Mouse (Mus musculus) heart, embryonic 16.5 days (tissue): ENCODE measurements around the gene Thrsp. TPM values are rescaled to one million over a fixed set of nuclear protein-coding genes. Genes with fewer than 3 reads are reported as not detected.
"Not testable (repeated sequence)": the region's sequence is repeated elsewhere in the genome, so short reads cannot be mapped to it uniquely, and the experiment has no call there.

ENCODE experiments used
- ATAC-seq: fragments of 200-750 bp; cut with Nextera tagmentation; replicated peaks from 2 replicates; pipeline ENCODE4 v1.8.0; 2017; ENCODE audit warnings: moderate number of reproducible peaks; ENCODE audit not compliant: insufficient read depth, low FRiP score; ENCODE audit errors: extremely low read depth
- H3K27ac ChIP-seq: fragments of 300-500 bp; sonication (generic); 2 replicates; pipeline ENCODE4 v1.5.1; 2014; ENCODE audit warnings: mild to moderate bottlenecking, low read length, control low read depth, moderate library complexity
- H3K27me3 ChIP-seq: fragments of 300-500 bp; sonication (generic); 2 replicates; pipeline ENCODE4 v1.6.1; 2014; ENCODE audit warnings: low read length, mixed read lengths; ENCODE audit not compliant: control insufficient read depth, insufficient read depth
- H3K36me3 ChIP-seq: fragments of 300-500 bp; sonication (generic); 2 replicates; pipeline ENCODE4 v1.6.1; 2014; ENCODE audit not compliant: control insufficient read depth, insufficient read depth
- H3K4me1 ChIP-seq: fragments of 300-500 bp; sonication (generic); 2 replicates; pipeline ENCODE4 v1.6.1; 2014; ENCODE audit warnings: low read length, mixed read lengths; ENCODE audit not compliant: control insufficient read depth, insufficient read depth
- H3K4me2 ChIP-seq: fragments of 300-500 bp; sonication (generic); 2 replicates; pipeline ENCODE4 v1.6.1; 2014; ENCODE audit warnings: low read depth, mild to moderate bottlenecking, control low read depth, low read length
- H3K4me3 ChIP-seq: fragments of 300-500 bp; sonication (generic); 2 replicates; pipeline ENCODE4 v1.5.1; 2014; ENCODE audit warnings: mild to moderate bottlenecking, control low read depth, low read length
- H3K9ac ChIP-seq: fragments of 300-500 bp; sonication (generic); 2 replicates; pipeline ENCODE4 v1.6.1; 2014; ENCODE audit warnings: low read length, control low read depth
- H3K9me3 ChIP-seq: fragments of 300-500 bp; sonication (generic); replicated peaks from 2 replicates; pipeline ENCODE4 v1.6.1; 2016; ENCODE audit warnings: low read length; ENCODE audit not compliant: control insufficient read depth
- WGBS: fragments of 180-500 bp; shearing (Covaris S2); extraction: QIAGEN DNeasy Blood & Tissue Kit; methylation state at CpG from one replicate; pipeline ENCODE4 v1.1.7; 2014; 5-methylcytosine and 5-hydroxymethylcytosine counted together
- polyA plus RNA-seq: library from polyadenylated mRNA; unstranded; fragments of >200 nt; fragmentation: Nextera tagmentation; extraction: Ambion mirVana; gene quantifications from 2 replicates; pipeline ENCODE4 v1.2.1, GENCODE M21; 2015

Thrsp gene
- 1.0 and 2.0 TPM in 2 replicates for polyA plus RNA-seq

DNA sequence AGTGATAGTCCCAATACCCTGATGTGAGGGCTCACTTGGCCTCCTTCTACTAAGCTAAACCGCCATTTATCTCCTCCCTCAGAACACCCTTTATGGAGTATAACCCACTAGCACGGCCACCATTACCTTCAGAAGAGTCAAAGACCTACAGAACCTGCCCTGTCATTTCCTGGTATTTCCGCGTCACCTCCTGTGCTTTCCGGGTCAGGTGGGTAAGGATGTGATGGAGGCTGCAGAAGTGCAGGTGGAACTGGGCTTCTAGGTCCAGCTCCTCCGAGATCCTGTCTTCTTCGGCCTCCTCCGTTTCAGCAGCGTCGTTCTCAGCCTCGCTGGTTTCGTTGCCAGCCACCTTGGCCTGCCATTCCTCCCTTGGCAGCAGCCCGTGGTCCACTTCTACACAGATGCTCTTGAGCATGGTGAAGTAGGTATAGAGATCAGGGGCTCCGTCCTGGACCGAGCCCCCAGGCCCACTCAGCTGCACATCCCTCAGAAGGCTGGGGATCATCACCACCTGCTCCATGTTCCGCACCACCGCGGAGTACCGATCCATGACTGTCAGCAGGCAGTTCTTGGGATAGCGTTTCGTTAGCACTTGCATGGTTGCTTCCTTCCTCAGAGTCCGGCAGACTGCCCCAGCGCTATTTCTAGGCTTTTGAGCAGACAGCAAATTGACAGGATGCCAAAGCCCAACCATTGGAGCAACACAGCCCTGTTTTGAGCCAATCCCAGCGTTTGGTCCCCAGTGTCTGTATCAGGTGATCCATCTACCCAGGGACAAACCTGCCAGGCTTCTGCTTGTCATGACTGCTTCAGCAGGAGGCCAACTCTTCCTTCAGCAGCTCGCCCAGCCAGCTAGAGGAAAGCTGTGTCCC is at the start of gene Thrsp:
Thrsp (minus strand) TSS at position 825 of the 872 bp plus-strand sequence.
- peak within 1 kb of the TSS; percentile 54 for H3K4me2 ChIP-seq
- H3K36me3 ChIP-seq = no peaks in the 10 kb centered on the region
- peaks cover 19% of the 10 kb centered on the region; the same call in 1 of the 2 replicates for H3K4me1 ChIP-seq
- H3K9me3 ChIP-seq = no peaks in the 10 kb centered on the region
- 58% methylated on average over 25 of the region's 25 CpGs for WGBS
- H3K27ac ChIP-seq = no peak within 1 kb of the TSS
- H3K27me3 ChIP-seq = no peaks in the 10 kb centered on the region
- peak; percentile 66 for ATAC-seq
- 0 out of 2 replicates have a peak within 1 kb of the TSS, but pooled peaks have one; percentile 21 for H3K4me3 ChIP-seq
- H3K9ac ChIP-seq = no peak within 1 kb of the TSS

DNA sequence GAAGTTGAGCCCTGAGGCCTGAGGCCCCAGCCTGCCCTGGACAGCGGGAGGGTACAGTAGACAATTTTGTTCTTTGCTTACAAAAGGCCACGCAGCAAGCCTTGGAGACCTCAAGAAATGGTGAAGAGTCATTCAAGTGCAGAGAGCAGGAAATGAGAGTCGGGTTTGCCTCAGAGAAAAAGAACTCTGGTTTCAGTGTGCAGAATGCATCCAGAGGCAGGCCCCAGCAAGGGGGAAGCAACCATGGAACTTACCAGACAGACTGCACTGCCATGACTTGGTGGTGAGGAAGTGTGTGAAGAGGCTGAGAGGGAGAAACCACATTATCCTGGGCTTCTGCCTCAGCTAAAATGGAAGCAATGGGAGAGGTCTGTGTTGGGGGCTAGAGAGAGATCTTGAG is 38.0 kb upstream of the Thrsp start:
- 70% methylated on average over 3 of the region's 3 CpGs for WGBS
- Histone ChIP-seq H3K36me3 (no peaks in the 10 kb centered on the region), H3K9me3 (no peaks in the 10 kb centered on the region), H3K27me3 (no peaks in the 10 kb centered on the region), H3K4me3 (no peak overlapping the region), H3K4me2 (no peak overlapping the region), H3K4me1 (0 out of 2 replicates have a peak, but pooled peaks cover 2% of the 10 kb centered on the region), H3K27ac (no peak overlapping the region), H3K9ac (no peak overlapping the region)
- no peak for ATAC-seq

DNA sequence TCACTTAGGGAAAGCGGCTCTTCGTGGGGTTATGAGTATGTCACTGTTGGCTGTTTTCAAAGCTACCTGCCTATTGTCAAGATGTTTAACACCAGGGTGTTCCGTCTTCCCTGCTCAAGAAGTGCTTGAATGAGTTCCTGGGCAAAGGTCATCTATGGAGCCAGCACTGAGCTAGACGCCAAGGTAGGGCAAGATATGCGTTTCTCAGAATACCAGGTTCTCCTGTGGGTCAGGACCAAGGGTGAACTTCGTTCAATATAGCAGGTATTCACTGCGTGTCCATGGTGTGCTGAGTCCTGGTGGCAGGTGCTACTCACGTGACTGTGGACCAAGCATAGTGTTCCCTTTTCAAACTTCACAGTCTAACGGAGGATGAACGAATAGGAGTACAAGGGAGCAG is 37.3 kb upstream of the Thrsp start:
- no peaks in the 10 kb centered on the region for H3K36me3 ChIP-seq
- 89% methylated on average over 10 of the region's 10 CpGs for WGBS
- 0 out of 2 replicates have a peak, but pooled peaks cover 2% of the 10 kb centered on the region for H3K4me1 ChIP-seq
- H3K4me3 ChIP-seq = no peak overlapping the region
- no peak for ATAC-seq
- H3K4me2 ChIP-seq = no peak overlapping the region
- H3K27ac ChIP-seq = no peak overlapping the region
- H3K27me3 ChIP-seq = no peaks in the 10 kb centered on the region
- no peak overlapping the region for H3K9ac ChIP-seq
- H3K9me3 ChIP-seq = no peaks in the 10 kb centered on the region

DNA sequence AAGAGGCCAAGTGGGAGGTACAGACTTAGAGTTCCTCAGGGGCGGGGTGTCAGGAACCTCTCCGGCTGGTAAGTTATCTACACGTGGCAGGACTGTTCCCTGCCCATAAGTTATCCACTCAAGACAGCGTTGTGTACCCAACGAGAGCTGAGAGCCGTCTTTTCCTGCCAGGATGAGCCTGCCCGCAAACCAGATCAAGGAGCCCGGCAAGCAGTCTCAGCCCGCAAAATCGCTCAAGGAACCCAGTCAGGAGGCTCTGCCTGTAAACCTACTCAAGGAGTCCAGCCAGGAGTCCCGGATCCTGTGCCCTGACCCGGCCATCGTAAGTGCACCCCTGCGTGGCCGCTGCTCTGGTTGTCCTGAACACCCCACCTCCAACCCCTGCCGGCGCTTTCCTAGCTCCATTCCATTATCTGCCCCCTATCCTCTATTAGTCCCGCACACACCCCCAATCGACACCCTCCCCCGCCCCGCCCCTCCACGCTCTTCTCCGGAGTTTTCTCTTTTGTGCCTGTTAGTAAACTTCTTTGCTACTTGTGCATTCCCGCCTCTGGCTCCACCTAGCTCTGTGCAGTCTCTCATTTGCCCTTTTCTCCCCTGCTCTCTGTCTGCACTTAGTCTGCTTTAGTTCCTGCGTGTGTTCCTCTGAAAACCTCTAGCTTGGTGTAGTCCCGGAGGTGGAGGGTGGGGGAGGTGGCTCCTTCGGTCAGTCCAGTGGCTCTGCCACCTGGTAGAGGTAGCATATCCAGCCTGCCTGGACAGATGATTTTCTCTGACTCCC is 35.8 kb upstream of the Thrsp start:
- peak; percentile 76 for ATAC-seq
- WGBS = 2% methylated on average over 27 of the region's 27 CpGs
- peak overlapping the region; percentile 55 for H3K9ac ChIP-seq
- H3K36me3 ChIP-seq = no peaks in the 10 kb centered on the region
- H3K27ac ChIP-seq = 0 out of 2 replicates have a peak overlapping the region, but pooled peaks have one; percentile 5
- peaks cover 6% of the 10 kb centered on the region for H3K9me3 ChIP-seq
- H3K4me2 ChIP-seq = peak overlapping the region; percentile 87
- H3K27me3 ChIP-seq = no peaks in the 10 kb centered on the region
- H3K4me1 ChIP-seq = 0 out of 2 replicates have a peak, but pooled peaks cover 2% of the 10 kb centered on the region
- peak overlapping the region; percentile 51 for H3K4me3 ChIP-seq

DNA sequence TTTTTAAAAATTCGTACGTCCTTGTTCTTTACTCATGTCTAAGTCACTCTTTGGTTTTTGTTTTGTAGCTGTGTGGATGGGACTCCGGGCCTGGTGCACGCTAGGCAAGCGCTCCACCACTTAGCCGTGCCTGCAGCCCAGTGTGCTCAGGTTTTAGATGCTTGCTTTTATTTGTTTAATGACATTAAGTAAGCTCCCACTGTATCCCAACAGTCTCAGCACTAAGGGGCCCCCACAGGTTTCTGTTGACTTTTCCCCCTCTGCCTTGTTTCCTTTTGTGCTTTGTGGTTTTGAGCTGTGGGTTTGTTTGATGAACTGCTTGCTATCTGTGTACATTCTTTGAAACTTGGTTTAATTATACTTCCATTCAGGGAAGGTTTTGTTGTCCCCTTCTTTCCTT is 34.7 kb upstream of the Thrsp start:
- Histone ChIP-seq H3K4me3 (no peak overlapping the region), H3K9me3 (peaks cover 6% of the 10 kb centered on the region), H3K36me3 (no peaks in the 10 kb centered on the region), H3K27ac (no peak overlapping the region), H3K27me3 (no peaks in the 10 kb centered on the region), H3K4me1 (peaks cover 6% of the 10 kb centered on the region), H3K9ac (no peak overlapping the region), H3K4me2 (peak overlapping the region; percentile 87; the same call in 1 of the 2 replicates)
- ATAC-seq = no peak
- 80% methylated on average over 6 of the region's 6 CpGs for WGBS

DNA sequence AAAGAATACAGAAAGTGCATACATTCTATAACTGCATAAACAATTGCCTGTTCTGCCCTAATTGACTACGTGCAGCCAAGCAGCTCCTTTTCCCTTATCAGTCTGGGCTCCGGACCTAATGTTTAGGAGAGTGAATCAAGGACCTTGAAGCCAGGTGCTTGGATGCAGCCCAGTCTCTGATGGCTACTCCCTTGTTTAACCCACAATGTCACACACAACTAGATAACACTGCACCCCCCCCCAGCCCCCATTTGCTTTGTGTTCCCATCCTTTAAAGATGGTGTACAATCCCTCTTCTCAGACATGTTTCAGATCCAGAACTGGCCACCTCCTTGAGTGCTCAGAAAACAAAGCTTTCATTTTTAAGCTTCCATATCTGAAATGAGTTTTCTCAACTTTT is 33.5 kb upstream of the Thrsp start, which contains the start of gene Kctd14:
Kctd14 (plus strand) TSS at position 301 of the 400 bp plus-strand sequence.
- WGBS = 55% methylated on average over 2 of the region's 2 CpGs
- not testable (repeated sequence) for ATAC-seq

DNA sequence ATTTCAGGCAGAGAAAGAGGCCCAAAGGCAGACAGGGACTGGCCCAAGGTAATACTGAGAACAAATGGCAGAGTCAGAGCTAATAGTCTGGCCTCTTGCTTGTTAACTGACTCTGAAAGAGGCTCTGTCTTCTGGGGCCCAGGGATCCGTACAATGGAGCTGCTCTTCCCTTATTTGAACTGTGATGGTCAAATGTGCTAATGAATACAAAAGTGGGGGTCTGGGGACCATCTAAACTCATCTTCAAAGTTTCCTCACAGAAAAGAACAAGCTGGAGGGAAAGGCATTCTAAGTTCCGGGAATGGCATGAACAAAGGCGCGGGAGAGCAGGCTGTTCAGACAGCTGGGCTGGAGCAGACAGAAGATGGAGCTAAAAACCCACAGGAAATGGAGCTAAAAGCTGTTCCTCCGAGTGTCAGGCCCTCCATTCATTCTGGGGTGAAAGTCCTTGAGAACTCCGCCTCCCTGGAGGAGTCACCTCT is 29.6 kb upstream of the Thrsp start:
- Histone ChIP-seq H3K4me1 (peaks cover 15% of the 10 kb centered on the region), H3K9ac (peak overlapping the region; percentile 49), H3K4me3 (no peak overlapping the region), H3K4me2 (no peak overlapping the region), H3K9me3 (peaks cover 6% of the 10 kb centered on the region), H3K27me3 (no peaks in the 10 kb centered on the region), H3K36me3 (no peaks in the 10 kb centered on the region), H3K27ac (peak overlapping the region; percentile 83)
- ATAC-seq = 0 out of 2 replicates have a peak, but pooled peaks have one; percentile 14
- WGBS = 54% methylated on average over 6 of the region's 6 CpGs

More for the DNA sequence above, 33.5 kb upstream of the Thrsp start, which contains the start of gene Kctd14:
- not testable (repeated sequence) for H3K27me3 ChIP-seq, H3K27ac ChIP-seq, H3K36me3 ChIP-seq, H3K9ac ChIP-seq, H3K9me3 ChIP-seq, H3K4me3 ChIP-seq
- Histone ChIP-seq H3K4me2 (peak within 1 kb of the TSS; percentile 19; the same call in 1 of the 2 replicates), H3K4me1 (peaks cover 18% of the 10 kb centered on the region)

DNA sequence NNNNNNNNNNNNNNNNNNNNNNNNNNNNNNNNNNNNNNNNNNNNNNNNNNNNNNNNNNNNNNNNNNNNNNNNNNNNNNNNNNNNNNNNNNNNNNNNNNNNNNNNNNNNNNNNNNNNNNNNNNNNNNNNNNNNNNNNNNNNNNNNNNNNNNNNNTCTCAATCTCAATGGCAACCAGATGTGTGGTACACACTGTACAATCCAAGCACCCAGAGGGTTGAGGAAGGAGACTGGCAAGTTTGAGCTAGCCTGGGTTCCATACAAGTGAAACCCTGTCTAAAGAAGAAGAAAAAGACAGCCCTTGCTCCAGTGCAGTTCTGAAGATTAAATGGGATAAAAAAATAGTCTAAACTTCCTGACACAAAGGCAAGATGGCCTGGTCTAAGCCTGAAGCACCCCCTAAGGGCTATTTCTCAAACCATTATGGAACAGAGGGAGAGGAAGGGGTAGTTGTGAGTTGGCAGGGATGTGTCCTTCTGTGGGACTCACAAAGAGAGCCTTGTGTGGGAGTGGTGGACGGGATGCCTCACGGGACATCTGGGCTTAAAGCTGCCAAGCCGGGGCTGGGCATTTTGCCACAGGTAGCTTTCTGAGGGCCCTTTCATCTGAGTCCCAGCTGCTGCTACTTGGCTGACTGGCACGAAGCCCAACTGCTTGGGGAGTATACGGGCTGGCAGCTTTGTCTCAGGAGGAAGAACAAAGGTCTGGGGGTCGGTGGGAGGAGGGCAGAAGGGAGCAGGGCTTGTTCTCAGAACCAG is 28.8 kb upstream of the Thrsp start:
- 4% methylated on average over 6 of the region's 6 CpGs for whole genome bisulfite sequencing
- Histone ChIP-seq H3K27ac (peak overlapping the region; percentile 83), H3K4me1 (peaks cover 15% of the 10 kb centered on the region), H3K9me3 (peaks cover 7% of the 10 kb centered on the region), H3K27me3 (no peaks in the 10 kb centered on the region), H3K36me3 (no peaks in the 10 kb centered on the region), H3K4me2 (no peak overlapping the region), H3K4me3 (no peak overlapping the region), H3K9ac (peak overlapping the region; percentile 49)
- peak; percentile 87 for ATAC-seq
